Mouse (Mus musculus): ENCODE results near the gene Tbx2. TPM values are rescaled to one million over a fixed set of nuclear protein-coding genes. Genes with fewer than 3 reads are reported as not detected.

Tbx2 gene
- polyA plus RNA-seq, 1 experiment from 2014 or later, result 6.5 TPM

GRCm38 (mm10) chr11:85835753-85836522 lies 3.6 kb downstream of the Tbx2 start:
- peak overlapping the region; percentile 94 for H3K27ac ChIP-seq (replicated peaks; ENCODE audit: low read depth, low read length)
- H3K4me1 ChIP-seq (ENCODE audit: control insufficient read depth, insufficient read depth, low read length), result peaks cover 5% of the 10 kb centered on the region
- H3K9me3 ChIP-seq (ENCODE audit: control insufficient read depth, low read length), result no peaks in the 10 kb centered on the region
- peak overlapping the region; percentile 72 for H3K4me2 ChIP-seq (ENCODE audit: low read depth, low read length)
- H3K9ac ChIP-seq (ENCODE audit: low read depth, low read length), result peak overlapping the region; percentile 97
- WGBS, result 13% methylated on average over 16 of the region's 16 CpGs
- ATAC-seq (ENCODE audit: low read depth), result no peak
- H3K27me3 ChIP-seq (replicated peaks; ENCODE audit: control insufficient read depth, insufficient read depth, low read length), result peaks cover 65% of the 10 kb centered on the region; the same call in 1 of the 2 replicates
- peaks cover 33% of the 10 kb centered on the region for H3K36me3 ChIP-seq (ENCODE audit: control insufficient read depth, insufficient read depth, low read length)
- no peak for DNase-seq (ENCODE audit: low spot score)
- H3K4me3 ChIP-seq (ENCODE audit: low read depth, low read length), result peak overlapping the region; percentile 70

GRCm38 (mm10) chr11:85836523-85837290 lies 4.4 kb downstream of the Tbx2 start:
- H3K9me3 ChIP-seq (ENCODE audit: control insufficient read depth, low read length), result no peaks in the 10 kb centered on the region
- 5% methylated on average over 32 of the region's 32 CpGs for WGBS
- peaks cover 36% of the 10 kb centered on the region for H3K36me3 ChIP-seq (ENCODE audit: control insufficient read depth, insufficient read depth, low read length)
- peak overlapping the region; percentile 70 for H3K4me3 ChIP-seq (ENCODE audit: low read depth, low read length)
- ATAC-seq (ENCODE audit: low read depth) (no peak), DNase-seq (ENCODE audit: low spot score) (no peak)
- peaks cover 66% of the 10 kb centered on the region; the same call in 1 of the 2 replicates for H3K27me3 ChIP-seq (replicated peaks; ENCODE audit: control insufficient read depth, insufficient read depth, low read length)
- H3K4me1 ChIP-seq (ENCODE audit: control insufficient read depth, insufficient read depth, low read length), result peaks cover 5% of the 10 kb centered on the region
- peak overlapping the region; percentile 72 for H3K4me2 ChIP-seq (ENCODE audit: low read depth, low read length)
- H3K9ac ChIP-seq (ENCODE audit: low read depth, low read length), result peak overlapping the region; percentile 97
- H3K27ac ChIP-seq (replicated peaks; ENCODE audit: low read depth, low read length), result peak overlapping the region; percentile 94

- no peak for ATAC-seq (ENCODE audit: low read depth)
- Histone ChIP-seq H3K9ac (ENCODE audit: low read depth, low read length) (peak overlapping the region; percentile 97), H3K36me3 (ENCODE audit: control insufficient read depth, insufficient read depth, low read length) (peaks cover 36% of the 10 kb centered on the region), H3K4me3 (ENCODE audit: low read depth, low read length) (peak overlapping the region; percentile 70), H3K27me3 (replicated peaks; ENCODE audit: control insufficient read depth, insufficient read depth, low read length) (peaks cover 61% of the 10 kb centered on the region; the same call in 1 of the 2 replicates), H3K4me2 (ENCODE audit: low read depth, low read length) (peak overlapping the region; percentile 72), H3K9me3 (ENCODE audit: control insufficient read depth, low read length) (no peaks in the 10 kb centered on the region), H3K4me1 (ENCODE audit: control insufficient read depth, insufficient read depth, low read length) (peaks cover 5% of the 10 kb centered on the region), H3K27ac (replicated peaks; ENCODE audit: low read depth, low read length) (peak overlapping the region; percentile 94)
- no peak for DNase-seq (ENCODE audit: low spot score)
- 2% methylated on average over 18 of the region's 18 CpGs for WGBS
These were observed 4.9 kb downstream of the Tbx2 start for GRCm38 (mm10) chr11:85837291-85837647.

- peaks cover 7% of the 10 kb centered on the region for H3K4me1 ChIP-seq (ENCODE audit: control insufficient read depth, insufficient read depth, low read length)
- ATAC-seq (ENCODE audit: low read depth) (no peak), DNase-seq (ENCODE audit: low spot score) (no peak)
- under 1% methylated on average over 30 of the region's 67 CpGs for WGBS
- peaks cover 63% of the 10 kb centered on the region; the same call in 1 of the 2 replicates for H3K27me3 ChIP-seq (replicated peaks; ENCODE audit: control insufficient read depth, insufficient read depth, low read length)
- H3K4me2 ChIP-seq (ENCODE audit: low read depth, low read length), result peak overlapping the region; percentile 72
- H3K27ac ChIP-seq (replicated peaks; ENCODE audit: low read depth, low read length), result peak overlapping the region; percentile 94
- H3K36me3 ChIP-seq (ENCODE audit: control insufficient read depth, insufficient read depth, low read length), result peaks cover 36% of the 10 kb centered on the region
- peak overlapping the region; percentile 70 for H3K4me3 ChIP-seq (ENCODE audit: low read depth, low read length)
- peak overlapping the region; percentile 97 for H3K9ac ChIP-seq (ENCODE audit: low read depth, low read length)
- H3K9me3 ChIP-seq (ENCODE audit: control insufficient read depth, low read length), result no peaks in the 10 kb centered on the region
These were observed 5.5 kb downstream of the Tbx2 start for GRCm38 (mm10) chr11:85837648-85838423.

GRCm38 (mm10) chr11:85838424-85839257 lies 6.3 kb downstream of the Tbx2 start:
- WGBS, result 17% methylated on average over 20 of the region's 20 CpGs
- peaks cover 9% of the 10 kb centered on the region for H3K4me1 ChIP-seq (ENCODE audit: control insufficient read depth, insufficient read depth, low read length)
- DNase-seq (ENCODE audit: low spot score), result peak; percentile 74
- no peak for ATAC-seq (ENCODE audit: low read depth)
- no peaks in the 10 kb centered on the region for H3K9me3 ChIP-seq (ENCODE audit: control insufficient read depth, low read length)
- H3K27me3 ChIP-seq (replicated peaks; ENCODE audit: control insufficient read depth, insufficient read depth, low read length), result peaks cover 63% of the 10 kb centered on the region; the same call in 1 of the 2 replicates
- peak overlapping the region; percentile 94 for H3K27ac ChIP-seq (replicated peaks; ENCODE audit: low read depth, low read length)
- peak overlapping the region; percentile 72 for H3K4me2 ChIP-seq (ENCODE audit: low read depth, low read length)
- H3K9ac ChIP-seq (ENCODE audit: low read depth, low read length), result peak overlapping the region; percentile 97
- H3K4me3 ChIP-seq (ENCODE audit: low read depth, low read length), result peak overlapping the region; percentile 70
- H3K36me3 ChIP-seq (ENCODE audit: control insufficient read depth, insufficient read depth, low read length), result peaks cover 36% of the 10 kb centered on the region

GRCm38 (mm10) chr11:85839258-85840030 lies 7.1 kb downstream of the Tbx2 start:
- peaks cover 9% of the 10 kb centered on the region for H3K4me1 ChIP-seq (ENCODE audit: control insufficient read depth, insufficient read depth, low read length)
- peak overlapping the region; percentile 94 for H3K27ac ChIP-seq (replicated peaks; ENCODE audit: low read depth, low read length)
- H3K4me2 ChIP-seq (ENCODE audit: low read depth, low read length), result peak overlapping the region; percentile 72
- no peak for ATAC-seq (ENCODE audit: low read depth)
- peaks cover 61% of the 10 kb centered on the region; the same call in 1 of the 2 replicates for H3K27me3 ChIP-seq (replicated peaks; ENCODE audit: control insufficient read depth, insufficient read depth, low read length)
- peak overlapping the region; percentile 70 for H3K4me3 ChIP-seq (ENCODE audit: low read depth, low read length)
- 30% methylated on average over 7 of the region's 7 CpGs for WGBS
- no peaks in the 10 kb centered on the region for H3K9me3 ChIP-seq (ENCODE audit: control insufficient read depth, low read length)
- peak; percentile 47 for DNase-seq (ENCODE audit: low spot score)
- peaks cover 36% of the 10 kb centered on the region for H3K36me3 ChIP-seq (ENCODE audit: control insufficient read depth, insufficient read depth, low read length)
- peak overlapping the region; percentile 97 for H3K9ac ChIP-seq (ENCODE audit: low read depth, low read length)

- peak overlapping the region; percentile 97 for H3K9ac ChIP-seq (ENCODE audit: low read depth, low read length)
- peaks cover 11% of the 10 kb centered on the region for H3K4me1 ChIP-seq (ENCODE audit: control insufficient read depth, insufficient read depth, low read length)
- peaks cover 36% of the 10 kb centered on the region for H3K36me3 ChIP-seq (ENCODE audit: control insufficient read depth, insufficient read depth, low read length)
- peaks cover 53% of the 10 kb centered on the region; the same call in 1 of the 2 replicates for H3K27me3 ChIP-seq (replicated peaks; ENCODE audit: control insufficient read depth, insufficient read depth, low read length)
- no peaks in the 10 kb centered on the region for H3K9me3 ChIP-seq (ENCODE audit: control insufficient read depth, low read length)
- H3K4me3 ChIP-seq (ENCODE audit: low read depth, low read length), result peak overlapping the region; percentile 70
- WGBS, result 12% methylated on average over 27 of the region's 27 CpGs
- ATAC-seq (ENCODE audit: low read depth) (no peak), DNase-seq (ENCODE audit: low spot score) (no peak)
- H3K27ac ChIP-seq (replicated peaks; ENCODE audit: low read depth, low read length), result peak overlapping the region; percentile 94
- H3K4me2 ChIP-seq (ENCODE audit: low read depth, low read length), result peak overlapping the region; percentile 72
These were observed 7.9 kb downstream of the Tbx2 start for GRCm38 (mm10) chr11:85840031-85840802.

Data from embryonic facial prominence, embryonic 14.5 days (tissue).